Mouse (Mus musculus): ENCODE measurements around the gene Cpsf2.

- TF ChIP-seq GATA1 (IDR thresholded peaks at IDR 0.05; ENCODE audit: borderline replicate concordance, low read length) = no peak
- TF ChIP-seq FLI1 (IDR thresholded peaks at IDR 0.05; ENCODE audit: low read length) = no peak
Observed at GRCm38 (mm10) chr12:101998929-101999328, 23.1 kb downstream of the Cpsf2 start.

All from megakaryocyte, embryonic 14.5 days (primary cell).